Mouse (Mus musculus): ENCODE results near the gene Aph1a. TPM values are rescaled to one million over a fixed set of nuclear protein-coding genes. Genes with fewer than 3 reads are reported as not detected.
"Not testable (repeated sequence)": the region's sequence is repeated elsewhere in the genome, so short reads cannot be mapped to it uniquely, and the experiment has no call there.

The Aph1a gene
- total RNA-seq, 4 experiments from 2014 or later, result 114 to 155 (median 121) TPM

- not testable (repeated sequence) for DNase-seq
Measured at GRCm38 (mm10) chr3:95923429-95923828, 29.7 kb downstream of the Aph1a start.

- no peak for DNase-seq
Measured at GRCm38 (mm10) chr3:95924185-95924584, 30.4 kb downstream of the Aph1a start.

GRCm38 (mm10) chr3:95925087-95925486 lies 31.3 kb downstream of the Aph1a start:
- no peak for DNase-seq

GRCm38 (mm10) chr3:95928261-95928657 lies 34.5 kb downstream of the Aph1a start:
- DNase-seq, result no peak

- peak; percentile 98 for DNase-seq
Measured at GRCm38 (mm10) chr3:95928658-95929503, 35.1 kb downstream of the Aph1a start, which contains the start of gene Anp32e. Gene Anp32e, plus strand, starts transcription at chr3:95929246.

- no peak for DNase-seq
Measured at GRCm38 (mm10) chr3:95929581-95930470, 36.1 kb downstream of the Aph1a start.

- DNase-seq, result no peak
Measured at GRCm38 (mm10) chr3:95930471-95930789, 36.7 kb downstream of the Aph1a start.

GRCm38 (mm10) chr3:95931471-95931870 lies 37.7 kb downstream of the Aph1a start:
- no peak for DNase-seq

GRCm38 (mm10) chr3:95932157-95932556 lies 38.4 kb downstream of the Aph1a start:
- no peak for DNase-seq

GRCm38 (mm10) chr3:95932566-95932965 lies 38.8 kb downstream of the Aph1a start:
- no peak for DNase-seq

GRCm38 (mm10) chr3:95933111-95933750 lies 39.5 kb downstream of the Aph1a start:
- no peak for DNase-seq

- DNase-seq, result no peak
Measured at GRCm38 (mm10) chr3:95934448-95934847, 40.7 kb downstream of the Aph1a start.

GRCm38 (mm10) chr3:95938217-95938616 lies 44.4 kb downstream of the Aph1a start:
- DNase-seq, result peak; percentile 50

GRCm38 (mm10) chr3:95938835-95939234 lies 45.1 kb downstream of the Aph1a start:
- no peak for DNase-seq

GRCm38 (mm10) chr3:95942749-95943148 lies 49.0 kb downstream of the Aph1a start:
- DNase-seq, result no peak

- no peak for DNase-seq
Measured at GRCm38 (mm10) chr3:95943226-95943625, 49.5 kb downstream of the Aph1a start.

GRCm38 (mm10) chr3:95944742-95945141 lies 51.0 kb downstream of the Aph1a start:
- DNase-seq, result no peak

GRCm38 (mm10) chr3:95945731-95946240 lies 52.0 kb downstream of the Aph1a start:
- no peak for DNase-seq
